16 mouse cellular contexts compared by ENCODE assay signal in genomic region chr2:109273098-109273497, GRCm38 (mm10).
"Had no signal": no experiment of that assay in that cellular context is flagged by ENCODE, and none has a peak within 500 bp of the region (broad histone marks: within the 10 kb centered on the region; RNA-seq: fewer than 3 reads in every experiment).

No protein-coding gene starts in this region.

- H3K9me3 ChIP-seq: neural tube, embryonic 13.5 days; neural tube, embryonic 15.5 days; stomach, embryonic 15.5 days had no signal

- H3K27ac ChIP-seq: neural tube, embryonic 13.5 days; neural tube, embryonic 15.5 days; stomach, embryonic 15.5 days; stomach, postnatal 0 days had no signal

- DNase-seq: retina, postnatal 1 day; right cerebral cortex, adult 18-20 months; right cerebral cortex, postnatal 14 days; right cerebral cortex, postnatal 25 days; right cerebral cortex, postnatal 4 days; spleen, adult 18-20 months; thymus, adult 18-20 months; thymus, adult 2 months; thymus, postnatal 14 days; thymus, postnatal 25 days; thymus, postnatal 36 days; thymus, postnatal 4 days had no signal

- H3K36me3 ChIP-seq: neural tube, embryonic 13.5 days; neural tube, embryonic 15.5 days; stomach, embryonic 15.5 days had no signal

- H3K9ac ChIP-seq: neural tube, embryonic 13.5 days; neural tube, embryonic 15.5 days; stomach, embryonic 15.5 days had no signal

- H3K4me3 ChIP-seq: neural tube, embryonic 13.5 days; neural tube, embryonic 15.5 days; stomach, embryonic 15.5 days had no signal

- H3K4me1 ChIP-seq: stomach, embryonic 15.5 days had no signal

- H3K4me2 ChIP-seq: neural tube, embryonic 13.5 days; neural tube, embryonic 15.5 days; stomach, embryonic 15.5 days had no signal

- H3K27me3 ChIP-seq: neural tube, embryonic 13.5 days; neural tube, embryonic 15.5 days; stomach, embryonic 15.5 days had no signal
